Mouse (Mus musculus): Measurements from ENCODE around the gene Gm9887. TPM values are rescaled to one million over a fixed set of nuclear protein-coding genes. Genes with fewer than 3 reads are reported as not detected.
A peak's percentile ranks its signal among the peaks of the same experiment; 100 is the strongest.
"Not testable (repeated sequence)": the region's sequence is repeated elsewhere in the genome, so short reads cannot be mapped to it uniquely, and the experiment has no call there.

Gene Gm9887
- total RNA-seq, 2 experiments from 2014 or later = 0.60 to 0.66 TPM

GRCm38 (mm10) chr12:69385542-69386280, 13.5 kb upstream of the Gm9887 start:
- DNase-seq = no peak

- no peak for DNase-seq
Measured at GRCm38 (mm10) chr12:69384606-69385005, 12.3 kb upstream of the Gm9887 start.

GRCm38 (mm10) chr12:69382880-69383279, 10.6 kb upstream of the Gm9887 start:
- no peak for DNase-seq

GRCm38 (mm10) chr12:69378558-69379454, 6.5 kb upstream of the Gm9887 start:
- no peak for DNase-seq

- not testable (repeated sequence) for DNase-seq
Measured at GRCm38 (mm10) chr12:69377636-69378035, 5.4 kb upstream of the Gm9887 start.

GRCm38 (mm10) chr12:69377188-69377587, 4.9 kb upstream of the Gm9887 start:
- DNase-seq = no peak

- no peak for DNase-seq
Measured at GRCm38 (mm10) chr12:69376132-69376531, 3.9 kb upstream of the Gm9887 start.

- no peak for DNase-seq
Measured at GRCm38 (mm10) chr12:69373850-69374766, 1.9 kb upstream of the Gm9887 start.

GRCm38 (mm10) chr12:69372731-69373331, 573 bp upstream of the Gm9887 start:
- DNase-seq = no peak

GRCm38 (mm10) chr12:69371421-69371853, 821 bp downstream of the Gm9887 start:
- DNase-seq = no peak

GRCm38 (mm10) chr12:69370936-69371335, 1.3 kb downstream of the Gm9887 start:
- no peak for DNase-seq

GRCm38 (mm10) chr12:69367557-69367956, 4.7 kb downstream of the Gm9887 start:
- DNase-seq = no peak

GRCm38 (mm10) chr12:69366424-69366823, 5.8 kb downstream of the Gm9887 start:
- DNase-seq = no peak

GRCm38 (mm10) chr12:69365757-69366156, 6.5 kb downstream of the Gm9887 start:
- DNase-seq = no peak

GRCm38 (mm10) chr12:69363899-69364762, 8.1 kb downstream of the Gm9887 start:
- DNase-seq = peak; percentile 63 to 67

GRCm38 (mm10) chr12:69363110-69363509, 9.1 kb downstream of the Gm9887 start:
- not testable (repeated sequence) for DNase-seq

GRCm38 (mm10) chr12:69362388-69362787, 9.9 kb downstream of the Gm9887 start:
- DNase-seq = no peak

- DNase-seq = no peak
Measured at GRCm38 (mm10) chr12:69361919-69362318, 10.3 kb downstream of the Gm9887 start.

- DNase-seq = peak; percentile 99 to 100
Measured at GRCm38 (mm10) chr12:69360997-69361899, 11.0 kb downstream of the Gm9887 start.

GRCm38 (mm10) chr12:69360655-69360996, 11.6 kb downstream of the Gm9887 start:
- peak; percentile 24 to 33 for DNase-seq
